Mouse (Mus musculus) layer of hippocampus, postnatal 14 days (tissue): ENCODE measurements around the gene Flot1. TPM values are rescaled to one million over a fixed set of nuclear protein-coding genes. Genes with fewer than 3 reads are reported as not detected.
"Not testable (repeated sequence)": the region's sequence is repeated elsewhere in the genome, so short reads cannot be mapped to it uniquely, and the experiment has no call there.

Experiments used
- DNase-seq, 2 experiments: peaks; one replicate each; pipeline ENCODE4 v3.0.0; 2021 to 2022; ENCODE audit warnings: low spot score in 2 of 2, mixed read lengths in 1 of 2
- total RNA-seq, 2 experiments: library from RNA; stranded (reverse); gene quantifications; 2 replicates each; pipeline ENCODE4 v1.2.3; 2021

Flot1 gene
- total RNA-seq, 2 experiments from 2014 or later: 139 to 147 TPM

DNA sequence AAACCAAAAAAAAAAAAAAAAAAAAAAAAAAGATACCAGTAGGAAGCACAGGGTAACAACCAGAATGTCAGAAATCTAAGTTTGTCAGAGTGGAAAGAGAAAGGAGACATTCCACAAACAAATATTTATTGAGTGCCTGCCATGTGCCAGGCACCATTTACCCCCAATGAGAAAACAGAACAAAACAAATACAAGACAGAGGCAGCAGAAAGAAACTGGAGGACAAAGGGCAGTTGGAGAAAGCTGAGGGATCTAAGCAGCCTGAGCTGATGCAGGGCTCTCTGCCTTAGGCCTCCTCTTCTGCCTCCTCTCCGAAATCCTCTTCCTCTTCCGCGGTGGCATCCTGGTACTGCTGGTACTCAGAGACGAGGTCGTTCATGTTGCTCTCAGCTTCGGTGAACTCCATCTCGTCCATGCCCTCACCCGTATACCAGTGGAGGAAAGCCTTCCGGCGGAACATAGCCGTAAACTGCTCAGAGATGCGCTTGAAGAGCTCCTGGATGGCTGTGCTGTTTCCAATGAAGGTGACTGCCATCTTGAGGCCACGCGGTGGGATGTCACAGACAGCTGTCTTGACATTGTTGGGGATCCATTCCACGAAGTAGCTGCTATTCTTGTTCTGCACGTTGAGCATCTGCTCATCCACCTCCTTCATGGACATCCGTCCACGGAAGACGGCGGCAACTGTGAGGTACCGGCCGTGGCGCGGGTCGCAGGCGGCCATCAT is 11.8 kb downstream of the Flot1 start:
- peak; percentile 38 to 52 for DNase-seq

DNA sequence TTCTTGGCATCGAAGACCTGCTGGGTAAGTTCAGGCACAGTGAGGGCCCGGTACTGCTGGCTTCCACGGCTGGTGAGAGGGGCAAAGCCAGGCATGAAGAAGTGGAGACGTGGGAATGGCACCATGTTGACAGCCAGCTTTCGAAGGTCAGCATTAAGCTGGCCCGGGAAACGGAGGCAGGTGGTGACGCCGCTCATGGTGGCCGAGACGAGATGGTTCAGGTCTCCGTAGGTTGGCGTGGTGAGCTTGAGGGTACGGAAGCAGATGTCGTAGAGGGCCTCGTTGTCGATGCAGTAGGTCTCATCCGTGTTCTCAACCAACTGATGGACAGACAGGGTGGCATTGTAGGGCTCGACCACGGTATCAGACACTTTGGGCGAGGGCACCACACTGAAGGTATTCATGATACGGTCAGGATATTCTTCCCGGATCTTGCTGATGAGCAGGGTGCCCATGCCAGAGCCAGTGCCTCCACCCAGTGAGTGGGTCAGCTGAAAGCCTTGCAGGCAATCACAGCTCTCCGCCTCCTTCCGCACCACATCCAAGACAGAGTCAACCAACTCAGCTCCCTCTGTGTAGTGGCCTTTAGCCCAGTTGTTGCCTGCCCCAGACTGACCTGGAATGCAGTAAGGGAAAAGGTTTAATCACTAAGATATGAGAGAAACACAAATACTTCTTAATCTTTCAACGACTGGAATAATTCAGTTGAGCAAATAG is 12.6 kb downstream of the Flot1 start:
- DNase-seq: no peak

DNA sequence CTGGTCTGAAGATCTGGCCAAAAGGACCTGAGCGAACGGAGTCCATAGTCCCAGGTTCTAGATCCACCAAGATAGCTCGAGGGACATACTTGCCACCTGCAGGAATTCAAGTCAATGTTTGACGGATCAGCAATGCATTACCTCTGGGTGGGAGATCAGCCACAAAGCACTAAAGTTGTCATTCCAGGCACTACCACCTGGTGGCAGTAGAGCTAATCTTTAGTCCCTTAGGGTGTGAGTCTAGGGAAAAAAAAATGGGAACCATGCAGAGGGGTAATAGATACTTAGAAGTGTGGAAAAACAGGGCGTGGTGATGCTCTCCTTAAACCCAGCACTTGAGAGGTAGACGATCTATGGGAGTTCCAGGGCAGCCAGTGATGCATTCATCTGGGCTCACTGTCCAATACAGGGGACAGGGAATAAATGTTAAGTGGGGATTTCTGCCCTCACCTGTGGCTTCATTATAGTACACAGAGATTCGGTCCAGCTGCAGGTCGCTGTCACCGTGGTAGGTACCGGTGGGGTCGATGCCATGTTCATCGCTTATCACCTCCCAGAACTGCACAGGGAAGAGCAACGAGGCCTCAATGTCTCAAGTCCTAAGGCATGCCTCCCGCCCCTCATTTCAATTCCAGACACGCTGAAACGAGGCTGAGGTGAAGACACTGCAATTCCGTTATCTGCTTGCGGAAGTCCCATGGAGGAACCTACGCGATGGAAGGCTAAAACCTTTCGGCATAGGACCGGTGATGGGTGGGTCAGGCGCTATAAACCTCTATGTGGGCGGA is 13.3 kb downstream of the Flot1 start:
- peak; percentile 90 to 94 for DNase-seq

DNA sequence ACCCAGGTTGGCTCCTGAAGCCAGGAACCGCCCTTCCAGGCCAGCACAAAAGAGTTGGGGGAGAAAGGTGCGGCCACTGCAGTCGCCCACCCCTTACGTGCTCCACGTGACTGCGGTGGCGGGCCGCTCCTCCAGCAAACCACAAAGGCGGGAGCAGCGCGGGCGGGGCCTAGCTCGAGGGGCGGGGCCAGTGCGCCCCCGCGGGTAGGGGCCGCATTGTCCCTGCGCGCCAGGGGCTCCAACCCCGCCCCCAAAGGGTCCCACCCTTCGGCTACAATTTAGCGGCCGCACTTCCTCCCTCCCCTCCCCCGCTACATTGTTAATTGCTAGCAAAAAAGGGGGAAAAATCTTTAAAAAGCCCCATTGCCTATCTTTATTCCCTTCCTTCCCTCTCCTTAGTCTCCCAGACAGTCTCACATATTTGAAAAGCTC is 14.0 kb downstream of the Flot1 start:
- peak; percentile 74 to 87 for DNase-seq

DNA sequence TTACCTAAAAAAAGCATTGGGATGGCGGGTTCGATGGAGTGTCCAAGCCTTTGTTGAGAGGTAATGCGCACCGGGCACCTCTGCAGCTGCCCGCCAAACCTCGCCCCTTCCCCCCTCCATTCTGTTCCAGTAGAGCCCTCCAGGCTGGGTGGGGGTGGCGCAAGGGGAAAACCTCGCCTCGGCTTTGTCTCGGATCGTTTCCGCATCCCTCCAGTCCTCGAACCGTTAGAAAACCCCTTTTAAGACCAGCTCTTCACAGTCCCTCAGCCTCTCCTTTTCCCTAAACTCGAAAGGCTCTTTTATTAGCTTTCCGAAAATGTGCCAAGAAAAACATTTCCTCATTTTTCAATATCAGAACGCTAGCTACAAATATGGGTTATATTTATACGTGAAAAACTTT is 14.5 kb downstream of the Flot1 start:
- peak in 1 of 2 experiments; percentile 58 for DNase-seq

DNA sequence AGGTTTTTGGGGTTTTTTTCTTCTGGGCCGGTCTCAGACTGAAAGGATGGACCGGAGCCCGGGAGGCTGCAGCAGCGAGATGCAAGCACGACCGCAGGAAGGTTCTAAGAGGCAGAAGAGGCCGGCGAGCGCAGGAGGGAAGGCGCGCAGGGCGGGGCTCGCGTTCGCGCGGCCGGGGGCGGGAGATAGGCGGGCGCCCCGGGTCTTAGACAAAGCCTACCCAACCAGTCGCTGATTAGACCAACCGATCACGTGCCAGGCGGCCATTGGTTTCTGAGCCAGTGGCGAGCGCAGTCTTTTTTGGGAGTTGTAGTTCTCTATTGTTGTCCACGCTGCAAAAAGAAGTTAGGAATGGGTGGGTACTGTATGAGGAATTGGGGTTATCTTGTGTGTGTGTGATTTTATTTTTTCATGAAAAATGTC is 15.1 kb downstream of the Flot1 start, which contains the start of gene Tubb5:
Gene Tubb5 (minus strand): TSS at position 185 of the 423 bp plus-strand sequence.
- peak; percentile 93 to 98 for DNase-seq

DNA sequence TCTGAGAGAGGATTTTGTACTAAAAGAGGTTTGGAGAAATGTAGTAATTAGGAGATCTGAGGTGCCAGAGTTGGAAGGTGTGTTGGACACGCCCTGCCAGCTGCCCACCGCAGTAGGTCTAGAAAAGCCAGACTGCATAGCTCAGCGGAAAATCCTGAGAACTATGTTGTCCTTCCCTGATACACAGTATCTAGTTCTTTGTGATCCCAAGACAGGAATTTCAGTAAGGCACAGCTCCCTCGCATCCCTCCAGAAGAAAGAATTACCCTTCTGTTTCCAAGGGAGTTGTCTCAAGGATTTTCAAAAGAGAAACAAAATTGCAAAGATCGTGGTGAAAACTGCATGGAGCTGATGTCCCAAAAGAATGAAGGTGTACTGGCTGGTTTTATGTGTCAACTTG is 15.5 kb downstream of the Flot1 start:
- no peak for DNase-seq

DNA sequence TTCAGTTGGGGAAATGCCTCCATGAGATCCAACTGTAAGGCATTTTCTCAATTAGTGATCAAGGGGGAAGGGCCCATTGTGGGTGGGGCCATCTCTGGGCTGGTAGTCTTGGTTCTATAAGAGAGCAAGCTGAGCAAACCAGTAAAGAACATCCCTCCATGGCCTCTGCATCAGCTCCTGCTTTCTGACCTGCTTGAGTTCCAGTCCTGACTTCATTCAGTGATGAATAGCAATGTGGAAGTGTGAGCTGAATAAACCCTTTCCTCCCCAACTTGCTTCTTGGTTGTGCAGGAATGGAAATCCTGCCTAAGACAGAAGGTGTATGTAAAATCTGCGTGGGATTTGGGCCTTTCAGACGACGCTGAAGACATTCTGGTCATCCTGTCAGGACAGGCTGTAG is 16.0 kb downstream of the Flot1 start:
- not testable (repeated sequence) for DNase-seq

DNA sequence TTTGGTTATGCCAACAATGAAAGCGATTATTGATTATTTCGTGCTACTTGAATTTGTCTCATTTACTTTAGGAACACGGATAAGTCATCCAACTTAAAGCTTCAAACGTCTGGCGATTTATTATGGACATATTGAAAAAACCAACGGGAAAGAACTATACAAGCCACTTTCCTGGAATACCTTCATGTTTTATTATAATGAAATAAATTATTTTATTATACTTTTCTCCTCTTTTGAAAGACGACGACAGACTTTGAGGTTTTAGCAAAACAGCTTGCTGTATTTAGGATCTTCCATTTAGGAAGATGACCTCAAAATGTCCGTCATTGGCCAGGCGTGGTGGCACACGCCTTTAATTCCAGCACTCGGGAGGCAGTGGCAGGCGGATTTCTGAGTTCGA is 17.5 kb downstream of the Flot1 start:
- DNase-seq: no peak

DNA sequence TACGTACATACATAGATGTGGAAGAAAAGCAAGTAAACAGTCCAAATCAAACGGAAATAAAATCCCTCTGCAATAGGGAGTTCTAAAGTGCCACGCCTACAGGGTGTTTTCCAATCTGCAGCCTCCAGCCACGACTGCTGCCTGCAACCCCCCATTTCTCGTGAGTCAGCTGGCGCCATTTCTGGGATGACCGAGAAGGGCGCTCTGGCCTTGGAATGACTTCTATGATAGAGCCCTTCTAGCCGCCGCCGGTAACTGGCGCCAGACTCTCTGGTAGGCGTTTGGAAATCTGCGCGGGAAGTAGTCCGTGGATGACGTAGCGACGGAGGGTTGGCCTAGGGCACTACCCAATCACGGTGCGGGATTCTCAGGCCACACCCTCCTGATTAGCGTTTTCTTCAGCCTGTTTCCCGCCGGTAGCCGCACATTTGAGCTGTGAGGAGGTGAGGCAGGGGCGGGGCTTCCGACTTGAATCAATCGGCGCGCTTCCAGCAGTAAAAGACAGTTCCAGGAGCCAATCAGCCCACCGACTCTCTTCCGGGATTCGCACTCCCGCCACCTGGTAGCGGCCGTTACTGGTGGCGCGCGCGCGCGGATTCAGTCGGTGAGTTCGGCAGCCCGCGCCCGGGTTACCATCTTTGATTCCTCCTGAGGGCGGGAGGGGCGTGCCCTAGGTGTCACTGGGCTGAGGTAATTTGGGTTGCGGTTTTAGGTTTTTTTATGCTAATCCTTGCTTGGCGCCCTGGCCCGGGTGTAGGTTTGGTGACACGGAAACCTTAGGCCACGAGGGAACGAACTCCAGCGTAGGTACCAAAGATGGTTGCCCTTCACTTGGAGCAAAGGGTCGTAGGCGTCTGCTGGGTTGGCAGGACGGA is 18.3 kb downstream of the Flot1 start, which contains the start of gene Mdc1:
Gene Mdc1 (plus strand): TSS at position 440 of the 875 bp plus-strand sequence.
- DNase-seq: peak; percentile 99 to 100

DNA sequence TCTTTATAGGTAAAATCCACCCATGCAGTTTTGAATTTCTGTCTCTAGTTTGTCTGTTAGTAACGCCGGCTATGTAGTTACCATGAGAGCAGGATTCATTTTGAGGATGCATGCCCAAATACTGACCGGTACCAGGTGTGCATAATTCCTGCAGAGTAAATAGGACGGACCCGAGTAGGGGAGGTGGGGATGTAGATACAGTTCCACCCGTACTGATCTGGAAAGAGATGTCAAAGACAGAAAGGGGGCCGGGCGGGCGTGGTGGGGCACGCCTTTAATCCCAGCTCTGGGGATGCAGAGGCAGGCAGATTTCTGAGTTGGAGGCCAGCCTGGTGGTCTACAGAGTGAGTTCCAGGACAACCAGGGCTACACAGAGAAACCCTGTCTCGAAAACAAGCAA is 19.0 kb downstream of the Flot1 start:
- DNase-seq: no peak

DNA sequence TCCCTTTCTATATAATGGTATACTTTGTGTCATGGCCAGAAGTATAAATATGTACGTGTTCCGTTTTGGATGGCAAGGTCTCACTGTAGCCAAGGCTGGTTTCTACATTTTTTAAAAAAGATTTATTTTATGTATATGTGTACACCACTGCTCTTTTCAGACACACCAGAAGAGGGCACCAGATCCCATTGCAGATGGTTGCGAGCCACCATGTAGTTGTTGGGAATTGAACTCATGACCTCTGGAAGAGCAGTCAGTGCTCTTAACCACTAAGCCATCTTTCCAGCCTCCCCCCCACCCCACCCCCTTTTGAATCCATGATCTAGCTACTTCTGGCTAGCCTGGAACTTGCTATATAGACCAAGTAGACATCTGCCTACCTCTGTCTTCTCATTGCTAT is 20.5 kb downstream of the Flot1 start:
- DNase-seq: no peak

DNA sequence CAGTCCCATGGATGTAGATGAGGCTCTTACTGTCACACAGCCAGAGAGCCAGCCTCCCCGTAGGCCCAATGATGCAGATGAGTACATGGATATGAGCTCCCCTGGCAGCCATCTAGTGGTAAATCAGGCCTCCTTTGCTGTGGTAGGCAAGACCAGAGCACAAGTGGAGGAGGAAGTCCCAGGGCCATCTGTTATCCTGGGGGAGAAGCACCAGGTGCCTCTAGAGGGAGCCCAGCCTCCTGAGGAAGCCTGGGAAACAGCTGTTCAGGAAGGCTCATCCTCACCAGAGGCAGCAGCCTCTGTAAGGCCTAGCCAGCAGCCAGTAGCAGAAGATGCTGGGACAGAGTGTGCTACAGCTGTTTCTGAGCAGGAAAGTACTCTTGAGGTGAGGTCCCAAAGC is 25.1 kb downstream of the Flot1 start:
- no peak for DNase-seq

DNA sequence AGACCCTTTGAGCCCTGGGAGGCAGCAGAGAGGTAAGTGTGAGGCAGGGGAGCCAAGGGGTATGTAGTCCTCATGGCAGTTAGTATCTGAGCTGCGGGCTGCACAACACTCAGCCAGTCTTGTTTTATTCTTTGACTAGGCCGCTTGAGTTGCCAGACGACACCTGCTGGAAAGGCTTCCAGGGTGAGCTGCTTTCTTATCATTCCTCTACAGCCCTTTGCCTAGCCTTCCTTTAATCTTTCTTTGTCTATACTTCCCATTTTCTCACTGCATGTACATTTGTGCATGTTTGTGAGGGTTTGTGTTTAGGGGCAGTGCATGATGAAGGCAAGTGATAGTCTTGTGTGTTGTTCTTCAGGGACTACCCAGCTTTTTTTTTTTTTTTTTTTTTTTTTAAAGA is 27.9 kb downstream of the Flot1 start:
- DNase-seq: no peak

DNA sequence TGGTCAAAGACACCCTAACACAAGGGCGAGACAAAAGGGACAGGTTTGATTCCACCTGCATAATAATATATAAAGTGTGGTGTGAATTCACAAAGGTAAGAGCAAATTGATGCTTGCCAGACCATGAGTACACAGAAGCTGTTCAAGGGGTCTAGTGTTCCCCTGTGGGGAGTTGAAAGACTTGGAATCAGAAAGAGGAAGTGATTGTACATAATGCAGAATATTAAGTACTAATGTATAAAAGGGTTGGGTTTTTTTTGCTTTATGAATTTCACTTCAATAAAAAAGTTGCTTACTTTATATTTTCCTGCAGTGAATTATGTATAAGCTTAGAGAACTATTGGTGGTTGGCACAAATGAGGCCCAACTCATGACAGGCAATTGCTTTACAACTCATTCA is 36.3 kb downstream of the Flot1 start:
- no peak for DNase-seq

DNA sequence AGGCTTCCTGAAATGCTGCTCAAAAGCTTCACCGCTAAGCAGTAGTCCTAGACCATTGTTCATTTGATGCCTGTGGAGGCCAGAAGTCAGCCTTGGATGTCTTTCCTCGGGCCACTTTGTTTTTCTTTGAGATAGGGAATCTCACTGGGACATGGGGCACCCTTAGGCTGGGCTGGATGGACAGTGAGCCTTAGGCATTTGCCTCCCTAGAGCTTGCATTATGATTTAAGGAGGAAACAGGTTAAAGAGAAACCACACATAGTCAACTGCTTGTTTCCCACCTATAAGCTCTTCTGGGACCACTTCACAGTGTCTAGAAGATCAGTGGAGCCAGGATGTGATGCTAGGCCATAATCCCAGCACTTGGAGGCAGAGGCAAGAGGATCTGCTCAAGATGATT is 36.8 kb downstream of the Flot1 start:
- DNase-seq: no peak

DNA sequence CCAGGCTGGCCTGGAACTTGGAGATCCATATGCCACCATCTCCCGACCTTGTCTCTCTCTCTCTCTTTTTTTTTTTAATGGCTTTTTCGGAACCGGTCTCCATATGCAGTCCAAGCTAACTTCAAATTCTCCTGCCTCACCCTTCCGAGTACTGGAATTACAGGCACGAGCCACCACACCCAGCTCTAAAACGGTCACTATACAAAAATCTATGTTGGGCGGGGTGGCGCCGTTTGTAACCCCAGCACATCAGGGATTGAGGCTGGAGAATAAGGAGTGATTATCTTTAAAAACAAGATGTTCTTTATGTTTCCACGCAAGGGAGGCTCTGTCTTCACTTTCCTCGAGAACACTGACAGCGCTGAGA is 37.8 kb downstream of the Flot1 start:
- DNase-seq: no peak

DNA sequence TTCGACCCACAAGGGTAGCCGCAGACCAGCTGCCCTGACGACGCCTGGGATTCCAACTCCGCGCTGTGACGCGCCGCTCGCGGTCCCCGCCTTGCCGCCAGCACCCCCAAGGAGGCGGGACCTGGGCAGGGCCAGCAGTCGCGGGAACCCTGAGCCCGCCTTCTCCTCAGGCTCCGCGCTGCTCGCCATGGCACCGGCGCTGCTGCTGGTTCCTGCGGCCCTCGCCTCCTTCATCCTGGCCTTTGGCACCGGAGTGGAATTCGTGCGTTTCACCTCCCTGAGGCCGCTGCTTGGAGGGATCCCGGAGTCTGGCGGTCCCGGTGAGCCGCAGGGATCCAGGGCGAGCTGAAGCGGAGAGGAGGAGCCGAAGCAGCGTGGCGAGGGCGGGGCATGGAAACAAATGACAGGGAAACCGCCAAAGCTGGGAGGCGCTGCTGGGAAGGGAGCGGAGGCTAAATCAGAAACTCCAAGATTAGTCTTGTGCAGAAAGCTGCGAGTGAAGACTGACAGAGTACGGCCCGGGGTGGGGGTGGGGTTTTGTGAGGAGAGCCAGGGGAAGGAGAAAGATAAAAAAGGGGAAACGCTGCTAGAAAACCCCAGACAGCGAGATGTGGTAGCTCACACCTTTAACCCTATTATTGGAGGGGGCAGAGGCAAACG is 38.3 kb downstream of the Flot1 start, which contains the start of gene Nrm:
Gene Nrm (plus strand): TSS at position 121 of the 660 bp plus-strand sequence.
- peak; percentile 89 to 92 for DNase-seq

DNA sequence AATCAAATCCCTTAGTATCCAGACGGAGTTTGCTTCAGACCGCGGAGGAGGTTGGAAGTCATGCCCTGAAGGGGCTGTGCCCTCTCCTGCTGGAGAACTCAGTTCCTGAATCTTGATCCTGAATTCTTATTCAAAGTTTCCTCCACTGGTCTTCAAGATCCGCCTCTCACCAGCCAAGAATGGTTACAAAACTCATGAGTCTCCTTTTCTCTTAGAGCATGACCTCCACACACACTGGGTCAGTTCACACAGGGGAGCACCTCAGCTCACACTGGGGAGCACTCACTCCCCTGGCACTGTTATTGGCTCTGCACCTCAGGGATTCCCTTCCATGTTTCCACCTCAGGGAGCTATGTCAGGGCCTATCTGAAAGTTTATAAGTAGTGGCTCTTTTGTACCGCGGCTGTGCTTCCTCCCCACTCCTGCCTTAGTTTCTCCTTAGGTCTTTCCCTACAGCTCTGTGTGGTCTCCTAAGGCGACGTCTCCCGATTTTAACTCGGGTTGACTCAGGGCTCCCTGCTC is 41.9 kb downstream of the Flot1 start:
- no peak for DNase-seq
